Mouse (Mus musculus) monocyte, adult 2 months (primary cell): ENCODE data around the gene Smarcc1.

Source experiments
- DNase-seq, 2 experiments: peaks; one replicate each; pipeline ENCODE4 v3.0.0; 2022; ENCODE audit warnings: low spot score in 2 of 2, low read depth in 1 of 2

Gene Smarcc1

GRCm38 (mm10) chr9:110284075-110284697 is 166.7 kb downstream of the Smarcc1 start:
- no peak for DNase-seq

DNA sequence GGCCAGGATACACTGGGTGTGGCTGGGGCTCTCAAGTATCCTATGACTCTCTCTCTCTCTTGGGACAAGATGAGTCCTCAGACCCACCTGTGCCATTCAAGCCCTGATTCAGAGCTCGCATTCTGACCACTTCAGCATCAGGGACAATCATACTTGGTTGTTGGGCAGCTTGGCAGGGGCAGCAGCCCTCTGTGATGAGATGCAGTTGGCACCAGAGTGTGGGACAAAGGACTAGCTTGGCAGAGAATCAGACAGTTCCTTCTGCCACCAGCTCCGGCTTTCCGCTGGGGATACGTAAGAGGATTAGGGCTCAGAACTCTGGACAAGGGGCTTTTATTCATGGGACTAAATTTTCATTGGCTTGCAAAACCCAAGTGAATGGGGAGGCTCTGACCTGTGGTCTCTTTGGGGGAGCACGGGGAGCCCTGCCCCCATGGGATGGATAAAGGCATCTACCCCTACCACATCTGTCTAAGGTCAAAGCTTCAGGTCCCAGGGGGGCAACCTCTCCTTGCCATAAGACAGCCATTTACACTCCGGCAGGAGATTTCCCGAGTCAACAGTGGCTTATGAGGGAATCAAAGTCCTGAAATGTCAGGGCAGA is 169.9 kb downstream of the Smarcc1 start:
- DNase-seq = no peak
